Mouse (Mus musculus) embryonic facial prominence, embryonic 13.5 days (tissue): ENCODE data around the gene Pnmal2. TPM values are rescaled to one million over a fixed set of nuclear protein-coding genes. Genes with fewer than 3 reads are reported as not detected.

ENCODE experiments used
- ATAC-seq: fragments of 200-750 bp; cut with Nextera tagmentation; 2 replicates; pipeline ENCODE4 v1.8.0; 2017; ENCODE audit warnings: low read depth; ENCODE audit not compliant: insufficient number of reproducible peaks, insufficient read depth, low FRiP score, low TSS enrichment
- H3K27ac ChIP-seq: fragments of 300-500 bp; sonication (generic); 2 replicates; pipeline ENCODE4 v1.5.1; 2015; ENCODE audit warnings: moderate library complexity, mild to moderate bottlenecking, inconsistent platforms
- H3K27me3 ChIP-seq: fragments of 300-500 bp; sonication (generic); 2 replicates; pipeline ENCODE4 v1.6.1; 2015; ENCODE audit warnings: mild to moderate bottlenecking, inconsistent platforms
- H3K36me3 ChIP-seq: fragments of 300-500 bp; sonication (generic); 2 replicates; pipeline ENCODE4 v1.6.1; 2015; ENCODE audit warnings: mild to moderate bottlenecking, inconsistent platforms
- H3K4me1 ChIP-seq: fragments of 300-500 bp; sonication (generic); 2 replicates; pipeline ENCODE4 v1.6.1; 2015; ENCODE audit warnings: inconsistent platforms
- H3K4me2 ChIP-seq: fragments of 300-500 bp; sonication (generic); 2 replicates; pipeline ENCODE4 v1.6.1; 2015; ENCODE audit warnings: moderate library complexity, mild to moderate bottlenecking, inconsistent platforms
- H3K4me3 ChIP-seq: fragments of 300-500 bp; sonication (generic); 2 replicates; pipeline ENCODE4 v1.5.1; 2015; ENCODE audit warnings: mild to moderate bottlenecking, inconsistent platforms
- H3K9ac ChIP-seq: fragments of 300-500 bp; sonication (generic); 2 replicates; pipeline ENCODE4 v1.6.1; 2015; ENCODE audit warnings: mild to moderate bottlenecking, inconsistent platforms
- H3K9me3 ChIP-seq: fragments of 300-500 bp; sonication (generic); 2 replicates; pipeline ENCODE4 v1.6.1; 2016; ENCODE audit warnings: inconsistent platforms
- WGBS: fragments of 180-500 bp; shearing (Covaris S2); methylation state at CpG from one replicate; pipeline ENCODE4 v1.1.7; 2015; ENCODE audit warnings: mixed read lengths; 5-methylcytosine and 5-hydroxymethylcytosine counted together
- polyA plus RNA-seq: library from polyadenylated mRNA; unstranded; fragments of >200 nt; fragmentation: Nextera tagmentation; extraction: Ambion mirVana; gene quantifications from 2 replicates; pipeline ENCODE4 v1.2.1, GENCODE M21; 2015

Gene Pnmal2
- polyA plus RNA-seq, 1 experiment from 2014 or later, result 10.5 TPM

GRCm38 (mm10) chr7:16908859-16909258 is 35.6 kb upstream of the Pnmal2 start:
- H3K36me3 ChIP-seq, result no peaks in the 10 kb centered on the region
- ATAC-seq, result no peak
- H3K4me3 ChIP-seq, result no peak overlapping the region
- H3K27me3 ChIP-seq, result no peaks in the 10 kb centered on the region
- H3K4me2 ChIP-seq, result no peak overlapping the region
- H3K9ac ChIP-seq, result peak overlapping the region; percentile 32; the same call in 1 of the 2 replicates
- H3K9me3 ChIP-seq, result no peaks in the 10 kb centered on the region
- peaks cover 47% of the 10 kb centered on the region for H3K4me1 ChIP-seq
- 62% methylated on average over 11 of the region's 11 CpGs for WGBS
- no peak overlapping the region for H3K27ac ChIP-seq

DNA sequence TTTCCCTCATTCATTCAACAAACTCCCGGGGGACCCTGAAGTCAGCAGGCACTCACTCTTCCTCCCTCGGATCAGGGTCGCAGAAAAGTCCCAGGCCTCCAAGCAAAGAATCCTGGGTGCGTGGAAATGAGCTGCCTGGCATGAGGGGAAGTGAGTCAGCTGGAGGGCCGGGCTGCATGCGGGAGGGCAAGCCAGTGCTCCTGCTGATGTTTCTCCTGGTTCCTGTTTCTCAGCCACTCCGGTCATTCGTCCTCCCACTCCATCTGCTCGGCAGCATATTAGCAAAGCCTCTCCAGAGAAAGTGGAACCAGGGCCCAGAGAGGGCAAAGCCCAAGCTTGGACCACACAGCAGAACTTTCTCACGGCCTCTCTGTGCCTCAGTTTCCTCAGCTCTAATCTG is 34.6 kb upstream of the Pnmal2 start:
- WGBS, result 44% methylated on average over 10 of the region's 10 CpGs
- peaks cover 44% of the 10 kb centered on the region for H3K4me1 ChIP-seq
- 0 out of 2 replicates have a peak overlapping the region, but pooled peaks have one; percentile 41 for H3K9ac ChIP-seq

DNA sequence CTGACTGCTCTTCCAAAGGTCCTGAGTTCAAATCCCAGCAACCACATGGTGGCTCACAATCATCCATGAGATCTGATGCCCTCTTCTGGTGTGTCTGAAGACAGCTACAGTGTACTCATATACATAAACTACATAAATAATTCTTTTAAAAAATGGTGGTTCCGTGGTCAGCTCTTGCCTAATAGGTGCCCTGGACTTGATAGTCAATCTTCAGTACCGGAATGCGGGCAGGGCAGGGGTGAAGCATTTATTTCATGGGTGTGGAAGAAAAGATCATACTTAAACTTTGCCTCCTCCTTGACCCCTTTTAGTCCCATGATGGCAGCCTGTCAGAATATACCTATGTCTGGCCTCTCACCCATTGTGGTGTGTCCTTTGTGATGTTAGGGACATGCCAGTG is 32.6 kb upstream of the Pnmal2 start:
- ATAC-seq, result no peak

More for the DNA sequence above, 34.6 kb upstream of the Pnmal2 start:
- ATAC-seq, result no peak
- no peak overlapping the region for H3K4me3 ChIP-seq
- peaks cover 8% of the 10 kb centered on the region for H3K36me3 ChIP-seq
- no peak overlapping the region for H3K27ac ChIP-seq
- H3K9me3 ChIP-seq, result no peaks in the 10 kb centered on the region
- H3K4me2 ChIP-seq, result no peak overlapping the region
- no peaks in the 10 kb centered on the region for H3K27me3 ChIP-seq

DNA sequence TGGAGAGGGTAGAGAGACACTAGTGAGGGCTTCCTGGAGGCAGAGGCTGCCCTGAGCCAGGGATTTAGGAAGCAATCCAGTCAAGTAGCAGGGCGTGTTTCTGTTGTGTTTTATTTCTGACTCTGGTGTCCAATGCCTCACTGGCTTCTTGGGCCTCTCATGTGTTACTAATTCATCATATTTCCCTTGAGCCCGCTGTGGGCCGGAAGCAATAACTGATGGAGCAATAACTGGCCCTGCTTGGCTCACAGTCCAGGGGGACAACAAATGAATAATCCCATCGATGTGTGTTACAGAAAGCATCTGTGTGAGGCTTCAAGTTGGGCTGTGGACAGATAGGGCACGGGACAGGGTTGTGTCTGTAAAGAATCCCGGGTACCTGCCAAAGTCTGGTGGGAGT is 32.1 kb upstream of the Pnmal2 start:
- no peaks in the 10 kb centered on the region for H3K27me3 ChIP-seq
- H3K4me2 ChIP-seq, result no peak overlapping the region
- no peak overlapping the region; the same call in 1 of the 2 replicates for H3K9ac ChIP-seq
- H3K4me1 ChIP-seq, result peaks cover 26% of the 10 kb centered on the region
- no peak for ATAC-seq
- H3K27ac ChIP-seq, result no peak overlapping the region; the same call in 1 of the 2 replicates
- peaks cover 32% of the 10 kb centered on the region for H3K36me3 ChIP-seq
- H3K9me3 ChIP-seq, result no peaks in the 10 kb centered on the region
- H3K4me3 ChIP-seq, result no peak overlapping the region
- WGBS, result 62% methylated on average over 6 of the region's 6 CpGs

More for the DNA sequence above, 32.6 kb upstream of the Pnmal2 start:
- peaks cover 28% of the 10 kb centered on the region for H3K36me3 ChIP-seq
- no peak overlapping the region; the same call in 1 of the 2 replicates for H3K9ac ChIP-seq
- H3K9me3 ChIP-seq, result no peaks in the 10 kb centered on the region
- H3K4me1 ChIP-seq, result peaks cover 27% of the 10 kb centered on the region
- WGBS, result 91% methylated on average over 3 of the region's 3 CpGs
- H3K4me2 ChIP-seq, result no peak overlapping the region
- no peaks in the 10 kb centered on the region for H3K27me3 ChIP-seq
- no peak overlapping the region for H3K4me3 ChIP-seq
- H3K27ac ChIP-seq, result no peak overlapping the region

GRCm38 (mm10) chr7:16913806-16914452 is 30.6 kb upstream of the Pnmal2 start:
- H3K36me3 ChIP-seq, result peaks cover 48% of the 10 kb centered on the region
- H3K4me2 ChIP-seq, result no peak overlapping the region
- H3K27me3 ChIP-seq, result no peaks in the 10 kb centered on the region
- peaks cover 22% of the 10 kb centered on the region for H3K4me1 ChIP-seq
- WGBS, result 38% methylated on average over 10 of the region's 10 CpGs
- H3K27ac ChIP-seq, result peak overlapping the region; percentile 39; the same call in 1 of the 2 replicates
- H3K4me3 ChIP-seq, result no peak overlapping the region
- no peaks in the 10 kb centered on the region for H3K9me3 ChIP-seq
- no peak overlapping the region for H3K9ac ChIP-seq
- no peak for ATAC-seq

- WGBS, result 87% methylated on average over 18 of the region's 18 CpGs
Measured at GRCm38 (mm10) chr7:16914453-16915343, 29.8 kb upstream of the Pnmal2 start.

DNA sequence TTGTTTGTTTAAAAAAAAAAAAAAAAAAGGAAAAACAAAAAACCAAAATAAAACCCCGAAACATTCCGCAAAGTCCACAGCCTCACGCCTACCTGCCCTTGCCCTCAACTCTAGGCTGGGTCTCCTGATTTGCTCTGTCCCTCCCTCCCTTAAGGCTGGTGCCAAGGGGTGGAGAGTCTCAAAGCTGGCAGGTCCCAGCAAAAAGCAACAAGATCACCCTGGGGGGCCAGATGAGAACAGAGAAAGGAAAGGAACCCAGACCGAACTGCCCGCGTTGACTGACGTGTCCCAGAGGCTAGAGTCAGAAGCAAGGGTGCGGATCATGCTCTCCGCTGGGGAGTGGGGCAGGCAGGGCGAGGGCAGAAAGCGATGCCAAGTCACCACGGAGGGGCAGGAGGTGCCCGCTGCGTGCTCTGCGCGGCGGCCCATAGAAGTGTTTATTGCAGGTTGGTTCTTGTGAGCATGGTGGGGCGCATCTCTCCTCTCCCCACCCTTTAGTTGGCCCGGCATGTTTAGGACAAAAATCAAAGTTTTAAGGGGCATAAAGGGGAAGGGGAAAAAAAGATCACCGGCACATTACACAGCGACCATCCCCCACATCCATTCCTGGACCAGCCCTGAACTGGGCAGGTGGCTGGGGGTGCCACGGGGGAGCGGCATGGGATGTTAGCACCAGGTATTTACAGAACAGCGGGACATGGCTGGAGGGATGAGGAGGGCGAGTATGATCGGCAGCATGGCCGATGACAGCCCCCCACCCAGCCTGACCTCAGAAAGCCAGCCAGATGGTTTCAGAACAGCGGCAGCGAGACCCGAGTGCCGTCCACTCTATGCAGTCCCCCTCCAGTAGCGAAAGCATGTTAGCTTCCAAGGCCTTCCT is 28.8 kb upstream of the Pnmal2 start:
- WGBS, result 91% methylated on average over 31 of the region's 32 CpGs
- H3K4me1 ChIP-seq, result peaks cover 33% of the 10 kb centered on the region
- H3K36me3 ChIP-seq, result peaks cover 61% of the 10 kb centered on the region
- H3K27me3 ChIP-seq, result no peaks in the 10 kb centered on the region
- no peak overlapping the region for H3K4me2 ChIP-seq
- H3K9me3 ChIP-seq, result no peaks in the 10 kb centered on the region
- no peak overlapping the region for H3K27ac ChIP-seq
- H3K4me3 ChIP-seq, result no peak overlapping the region
- ATAC-seq, result no peak
- no peak overlapping the region for H3K9ac ChIP-seq

More at GRCm38 (mm10) chr7:16914453-16915343, 29.8 kb upstream of the Pnmal2 start:
- Histone ChIP-seq H3K36me3 (peaks cover 55% of the 10 kb centered on the region), H3K27me3 (no peaks in the 10 kb centered on the region), H3K9me3 (no peaks in the 10 kb centered on the region), H3K4me1 (peaks cover 24% of the 10 kb centered on the region), H3K4me2 (no peak overlapping the region), H3K9ac (no peak overlapping the region), H3K4me3 (no peak overlapping the region), H3K27ac (no peak overlapping the region)
- ATAC-seq, result no peak

DNA sequence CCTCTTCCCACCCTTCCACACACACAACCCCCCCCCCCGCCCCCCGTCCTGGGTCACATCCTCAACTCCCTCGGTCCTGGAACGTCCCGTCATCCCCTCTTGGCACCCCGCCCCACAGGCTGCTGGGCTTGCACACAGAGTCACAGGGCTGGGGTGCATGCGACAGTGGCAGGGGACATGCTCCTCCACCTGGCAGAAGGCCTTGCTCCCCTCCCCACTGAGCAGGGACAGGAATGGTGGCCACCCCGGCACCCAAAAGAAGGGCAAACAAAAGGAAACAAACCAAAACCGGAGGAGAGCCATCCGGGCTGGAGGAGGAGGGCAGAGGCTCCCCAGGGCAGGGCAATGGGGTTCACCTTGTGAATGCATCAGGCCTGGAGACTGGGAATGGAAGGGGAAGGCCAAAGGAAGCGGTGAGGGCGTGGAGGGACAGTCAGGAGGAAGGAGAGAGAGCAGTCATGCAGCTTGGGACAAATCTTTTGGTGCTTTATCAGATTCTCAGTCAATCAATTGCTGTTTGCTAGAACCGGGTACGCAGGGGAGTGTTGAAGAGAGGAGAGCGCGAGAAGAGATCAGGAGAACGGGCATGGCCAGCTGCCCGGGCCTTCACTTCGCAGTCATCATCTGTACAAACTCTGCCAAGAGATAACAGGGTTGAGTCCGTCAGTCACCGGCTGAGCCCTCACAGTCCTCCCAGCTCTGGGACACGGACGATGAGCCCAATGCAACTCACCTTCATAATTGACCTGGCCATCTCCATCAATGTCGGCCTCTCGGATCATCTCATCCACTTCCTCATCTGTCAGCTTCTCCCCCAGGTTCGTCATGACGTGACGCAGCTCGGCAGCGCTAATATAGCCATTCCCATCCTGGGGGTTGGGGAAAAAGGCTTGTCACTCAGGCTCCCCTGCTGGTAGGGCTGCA is 27.9 kb upstream of the Pnmal2 start:
- Histone ChIP-seq H3K4me2 (no peak overlapping the region), H3K36me3 (peaks cover 61% of the 10 kb centered on the region), H3K27ac (no peak overlapping the region), H3K4me3 (no peak overlapping the region), H3K4me1 (peaks cover 42% of the 10 kb centered on the region), H3K27me3 (no peaks in the 10 kb centered on the region), H3K9me3 (no peaks in the 10 kb centered on the region), H3K9ac (no peak overlapping the region)
- WGBS, result 88% methylated on average over 30 of the region's 30 CpGs
- ATAC-seq, result no peak

DNA sequence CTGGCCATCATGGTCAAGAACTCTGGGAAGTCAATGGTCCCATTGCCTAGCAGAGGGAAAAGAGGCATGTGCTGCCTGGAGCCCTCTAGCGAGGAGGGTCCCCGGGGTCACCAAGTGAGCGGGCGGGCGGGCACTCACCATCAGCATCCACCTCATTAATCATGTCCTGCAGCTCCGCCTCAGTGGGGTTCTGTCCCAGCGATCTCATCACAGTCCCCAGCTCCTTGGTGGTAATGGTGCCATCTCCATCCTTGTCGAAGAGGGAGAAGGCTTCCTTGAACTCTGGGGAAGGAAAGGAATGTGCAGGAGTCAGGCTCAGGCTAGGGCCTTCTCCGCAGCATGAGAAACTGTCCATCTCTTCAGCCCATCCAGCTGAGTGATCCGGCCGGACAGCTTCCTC is 27.0 kb upstream of the Pnmal2 start:
- Histone ChIP-seq H3K36me3 (peaks cover 61% of the 10 kb centered on the region), H3K4me3 (no peak overlapping the region), H3K27me3 (no peaks in the 10 kb centered on the region), H3K4me2 (no peak overlapping the region), H3K9ac (no peak overlapping the region), H3K4me1 (peaks cover 47% of the 10 kb centered on the region), H3K27ac (no peak overlapping the region), H3K9me3 (no peaks in the 10 kb centered on the region)
- WGBS, result 88% methylated on average over 11 of the region's 11 CpGs
- ATAC-seq, result no peak

- no peak for ATAC-seq
- Histone ChIP-seq H3K4me1 (peaks cover 51% of the 10 kb centered on the region), H3K36me3 (peaks cover 61% of the 10 kb centered on the region), H3K27ac (no peak overlapping the region), H3K9ac (0 out of 2 replicates have a peak overlapping the region, but pooled peaks have one; percentile 11), H3K9me3 (no peaks in the 10 kb centered on the region), H3K27me3 (no peaks in the 10 kb centered on the region), H3K4me3 (no peak overlapping the region), H3K4me2 (no peak overlapping the region)
- 89% methylated on average over 9 of the region's 9 CpGs for WGBS
Measured at GRCm38 (mm10) chr7:16918014-16918413, 26.5 kb upstream of the Pnmal2 start.
